In genomic region chr3:79936730-79937447, GRCm38 (mm10) we compare ENCODE assay signal across 16 mouse cellular contexts. TPM values are rescaled to one million over a fixed set of nuclear protein-coding genes. Genes with fewer than 3 reads are reported as not detected.
DNase-seq lines count a peak whose midpoint lies in the region; ATAC-seq and TF ChIP-seq lines count a peak whose summit lies in the region.
"Had no signal": no experiment of that assay in that cellular context is flagged by ENCODE, and none has a peak within 500 bp of the region (broad histone marks: within the 10 kb centered on the region; RNA-seq: fewer than 3 reads in every experiment).

No protein-coding gene starts in this region.

- DNase-seq in gastrocnemius, adult 2 months, result no peak
- no peak for DNase-seq in gastrocnemius, postnatal 14 days
- DNase-seq in stomach, postnatal 0 days (ENCODE audit: low spot score), result no peak
- DNase-seq in limb, embryonic 14.5 days (ENCODE audit: low spot score), result no peak
- DNase-seq in urinary bladder, postnatal 25 days (ENCODE audit: low spot score), result no peak
- DNase-seq in kidney, adult 11 months, result no peak
- no peak for DNase-seq in forebrain, postnatal 0 days
- DNase-seq: adrenal gland, postnatal 25 days; cerebellum, postnatal 25 days; thymus, postnatal 14 days had no signal

- H3K36me3 ChIP-seq in stomach, embryonic 15.5 days, result no peaks in the 10 kb centered on the region
- no peaks in the 10 kb centered on the region for H3K36me3 ChIP-seq in stomach, postnatal 0 days (ENCODE audit: control insufficient read depth, insufficient read depth, low read length)
- no peaks in the 10 kb centered on the region for H3K36me3 ChIP-seq in limb, embryonic 14.5 days (ENCODE audit: control insufficient read depth, insufficient read depth, low read length)
- no peaks in the 10 kb centered on the region for H3K36me3 ChIP-seq in forebrain, postnatal 0 days (ENCODE audit: insufficient read depth)
- H3K36me3 ChIP-seq: hindbrain, embryonic 12.5 days; lung, embryonic 15.5 days; midbrain, embryonic 10.5 days had no signal

- no peak for ATAC-seq in stomach, embryonic 15.5 days (ENCODE audit: insufficient read depth, low FRiP score, low read depth)
- no peak for ATAC-seq in stomach, postnatal 0 days (ENCODE audit: low FRiP score, low TSS enrichment)
- peak; percentile 41; the same call in 1 of the 2 replicates for ATAC-seq in limb, embryonic 14.5 days (ENCODE audit: low FRiP score, low read depth)
- ATAC-seq in forebrain, postnatal 0 days, result no peak

- no peak overlapping the region for H3K4me2 ChIP-seq in stomach, embryonic 15.5 days
- no peak overlapping the region for H3K4me2 ChIP-seq in stomach, postnatal 0 days (replicated peaks; ENCODE audit: low read depth)
- no peak overlapping the region for H3K4me2 ChIP-seq in limb, embryonic 14.5 days (replicated peaks; ENCODE audit: low read depth, low read length, severe bottlenecking)
- H3K4me2 ChIP-seq in forebrain, postnatal 0 days (ENCODE audit: low read depth), result no peak overlapping the region
- H3K4me2 ChIP-seq: hindbrain, embryonic 12.5 days; liver, embryonic 11.5 days; lung, embryonic 15.5 days had no signal

- WGBS in stomach, embryonic 15.5 days, result 77% methylated on average over 3 of the region's 3 CpGs
- WGBS in stomach, postnatal 0 days, result 80% methylated on average over 3 of the region's 3 CpGs
- WGBS in limb, embryonic 14.5 days, result 72% methylated on average over 3 of the region's 3 CpGs
- 91% methylated on average over 3 of the region's 3 CpGs for WGBS in forebrain, postnatal 0 days

- TF ChIP-seq POLR2A in limb, embryonic 14.5 days (IDR thresholded peaks at IDR 0.05; ENCODE audit: borderline replicate concordance, extremely low read depth, insufficient read depth, insufficient read length), result no peak

- H3K4me1 ChIP-seq in stomach, embryonic 15.5 days, result no peaks in the 10 kb centered on the region
- no peaks in the 10 kb centered on the region for H3K4me1 ChIP-seq in stomach, postnatal 0 days (replicated peaks; ENCODE audit: control insufficient read depth, insufficient read depth)
- H3K4me1 ChIP-seq in limb, embryonic 14.5 days (ENCODE audit: control insufficient read depth, insufficient read depth, low read length), result peaks cover 5% of the 10 kb centered on the region; the same call in 1 of the 2 replicates
- H3K4me1 ChIP-seq in forebrain, postnatal 0 days (ENCODE audit: insufficient read depth), result no peaks in the 10 kb centered on the region
- H3K4me1 ChIP-seq: hindbrain, embryonic 12.5 days; lung, embryonic 15.5 days; midbrain, embryonic 10.5 days had no signal

- no peak overlapping the region for H3K4me3 ChIP-seq in gastrocnemius, adult 2 months
- no peak overlapping the region for H3K4me3 ChIP-seq in stomach, embryonic 15.5 days (replicated peaks)
- H3K4me3 ChIP-seq in stomach, postnatal 0 days (ENCODE audit: low read depth, low read length), result no peak overlapping the region
- H3K4me3 ChIP-seq in limb, embryonic 14.5 days (replicated peaks; ENCODE audit: low read length), result no peak overlapping the region
- no peak overlapping the region for H3K4me3 ChIP-seq in forebrain, postnatal 0 days (ENCODE audit: low read depth, low read length)
- H3K4me3 ChIP-seq: erythroblast, embryonic 14.5 days; hindbrain, embryonic 12.5 days; lung, embryonic 15.5 days; midbrain, embryonic 10.5 days had no signal

- no peaks in the 10 kb centered on the region for H3K9me3 ChIP-seq in stomach, embryonic 15.5 days
- H3K9me3 ChIP-seq in stomach, postnatal 0 days (ENCODE audit: control insufficient read depth, low read length), result no peaks in the 10 kb centered on the region
- H3K9me3 ChIP-seq in limb, embryonic 14.5 days (ENCODE audit: control insufficient read depth, low read length), result no peaks in the 10 kb centered on the region
- no peaks in the 10 kb centered on the region for H3K9me3 ChIP-seq in forebrain, postnatal 0 days (ENCODE audit: low read length)
- H3K9me3 ChIP-seq: hindbrain, embryonic 12.5 days; lung, embryonic 15.5 days; midbrain, embryonic 10.5 days had no signal

- intact Hi-C loops in gastrocnemius, adult 2 months (cut with DNase I), result no loop called here
- intact Hi-C loops in gastrocnemius, postnatal 14 days (cut with DNase I; ENCODE audit: low total_unique reads), result no loop called here

- H3K9ac ChIP-seq in stomach, embryonic 15.5 days, result no peak overlapping the region
- no peak overlapping the region for H3K9ac ChIP-seq in stomach, postnatal 0 days (ENCODE audit: low read length)
- H3K9ac ChIP-seq in limb, embryonic 14.5 days (ENCODE audit: low read depth, low read length, severe bottlenecking), result no peak overlapping the region
- no peak overlapping the region for H3K9ac ChIP-seq in forebrain, postnatal 0 days
- H3K9ac ChIP-seq: hindbrain, embryonic 12.5 days; lung, embryonic 15.5 days had no signal

- TF ChIP-seq EP300 in stomach, postnatal 0 days (optimal IDR thresholded peaks at IDR 0.05), result no peak

- TF ChIP-seq CTCF in gastrocnemius, adult 2 months (IDR thresholded peaks at IDR 0.05), result no peak
- TF ChIP-seq CTCF in stomach, postnatal 0 days (IDR thresholded peaks at IDR 0.05; ENCODE audit: low read depth), result no peak
- no peak for TF ChIP-seq CTCF in forebrain, postnatal 0 days (IDR thresholded peaks at IDR 0.05; ENCODE audit: low read depth)

- peak overlapping the region; percentile 65 for H3K27ac ChIP-seq in gastrocnemius, adult 2 months
- peak overlapping the region; percentile 22 for H3K27ac ChIP-seq in stomach, embryonic 15.5 days
- H3K27ac ChIP-seq in stomach, postnatal 0 days (replicated peaks), result no peak overlapping the region; the same call in 1 of the 2 replicates
- H3K27ac ChIP-seq in limb, embryonic 14.5 days (replicated peaks; ENCODE audit: low read depth, low read length), result no peak overlapping the region; the same call in 1 of the 2 replicates
- H3K27ac ChIP-seq in forebrain, postnatal 0 days (ENCODE audit: low read depth, low read length), result no peak overlapping the region
- H3K27ac ChIP-seq: hindbrain, embryonic 12.5 days; lung, embryonic 15.5 days; midbrain, embryonic 10.5 days had no signal

- H3K27me3 ChIP-seq in stomach, embryonic 15.5 days (replicated peaks), result no peaks in the 10 kb centered on the region
- H3K27me3 ChIP-seq in stomach, postnatal 0 days (ENCODE audit: control insufficient read depth, insufficient read depth, low read length), result no peaks in the 10 kb centered on the region
- H3K27me3 ChIP-seq in limb, embryonic 14.5 days (ENCODE audit: control insufficient read depth, insufficient read depth, low read length), result no peaks in the 10 kb centered on the region
- H3K27me3 ChIP-seq in forebrain, postnatal 0 days (ENCODE audit: insufficient read depth, low read length), result no peaks in the 10 kb centered on the region
- H3K27me3 ChIP-seq: hindbrain, embryonic 12.5 days; lung, embryonic 15.5 days had no signal

RNA-seq across cellular contexts. Expression of gene Fam198b, which starts 52.6 kb away (rescaled TPM):
- 1 to 10 TPM; 5.7 to 7.1 TPM for total RNA-seq in gastrocnemius, adult 2 months (2021)
- 10 to 100 TPM; 25.9 to 34.0 TPM for total RNA-seq in gastrocnemius, postnatal 14 days (2021)
- polyA plus RNA-seq in stomach, embryonic 15.5 days (2015; fragmentation: Nextera tagmentation; extraction: Ambion mirVana), result 13.3 and 17.0 TPM in 2 replicates
- 7.9 and 8.6 TPM in 2 replicates for polyA plus RNA-seq in stomach, postnatal 0 days (2015; fragmentation: Nextera tagmentation; extraction: Ambion mirVana)
- polyA plus RNA-seq in limb, embryonic 14.5 days (2012; rRNA removed), result 9.5 and 9.6 TPM in 2 replicates
- polyA plus RNA-seq in limb, embryonic 14.5 days (2014; fragmentation: Nextera tagmentation; extraction: Ambion mirVana), result 6.5 and 8.1 TPM in 2 replicates
- total RNA-seq in forebrain, postnatal 0 days (2014; rRNA removed), result 1.3 and 2.1 TPM in 2 replicates
- 0.87 and 1.1 TPM in 2 replicates for polyA plus RNA-seq in forebrain, postnatal 0 days (2015; fragmentation: Nextera tagmentation; extraction: Ambion mirVana)

Comparison
In these comparisons a context has a peak if more than half of its experiments do, and no peak if none do; other contexts are left out.
1. H3K27ac ChIP-seq: peak in gastrocnemius, adult 2 months (single experiment) and stomach, embryonic 15.5 days (single experiment); none in stomach, postnatal 0 days (single experiment), limb, embryonic 14.5 days (single experiment) and forebrain, postnatal 0 days (single experiment).